Mouse (Mus musculus) heart, adult 2 months (tissue): Measurements from ENCODE around the gene Nrxn3.

Experiments used
- EP300 ChIP-seq: fragments of 200-500 bp; IDR thresholded peaks from 2 replicates; pipeline ENCODE4 v1.6.1; 2011; ENCODE audit warnings: low read depth, low read length, control low read depth; ENCODE audit not compliant: insufficient read depth
- POLR2A ChIP-seq: fragments of 200-500 bp; IDR thresholded peaks from 2 replicates; pipeline ENCODE4 v1.6.1; 2011; ENCODE audit warnings: mild to moderate bottlenecking, low read depth, low read length, control low read depth; ENCODE audit not compliant: insufficient read depth

GRCm38 (mm10) chr12:89946522-89946921 is 1223.8 kb downstream of the Nrxn3 start:
- TF ChIP-seq EP300: no peak
- no peak for TF ChIP-seq POLR2A
